Mouse (Mus musculus): ENCODE data around the gene Il10.
"Not testable (repeated sequence)": the region's sequence is repeated elsewhere in the genome, so short reads cannot be mapped to it uniquely, and the experiment has no call there.

Il10 gene

DNA sequence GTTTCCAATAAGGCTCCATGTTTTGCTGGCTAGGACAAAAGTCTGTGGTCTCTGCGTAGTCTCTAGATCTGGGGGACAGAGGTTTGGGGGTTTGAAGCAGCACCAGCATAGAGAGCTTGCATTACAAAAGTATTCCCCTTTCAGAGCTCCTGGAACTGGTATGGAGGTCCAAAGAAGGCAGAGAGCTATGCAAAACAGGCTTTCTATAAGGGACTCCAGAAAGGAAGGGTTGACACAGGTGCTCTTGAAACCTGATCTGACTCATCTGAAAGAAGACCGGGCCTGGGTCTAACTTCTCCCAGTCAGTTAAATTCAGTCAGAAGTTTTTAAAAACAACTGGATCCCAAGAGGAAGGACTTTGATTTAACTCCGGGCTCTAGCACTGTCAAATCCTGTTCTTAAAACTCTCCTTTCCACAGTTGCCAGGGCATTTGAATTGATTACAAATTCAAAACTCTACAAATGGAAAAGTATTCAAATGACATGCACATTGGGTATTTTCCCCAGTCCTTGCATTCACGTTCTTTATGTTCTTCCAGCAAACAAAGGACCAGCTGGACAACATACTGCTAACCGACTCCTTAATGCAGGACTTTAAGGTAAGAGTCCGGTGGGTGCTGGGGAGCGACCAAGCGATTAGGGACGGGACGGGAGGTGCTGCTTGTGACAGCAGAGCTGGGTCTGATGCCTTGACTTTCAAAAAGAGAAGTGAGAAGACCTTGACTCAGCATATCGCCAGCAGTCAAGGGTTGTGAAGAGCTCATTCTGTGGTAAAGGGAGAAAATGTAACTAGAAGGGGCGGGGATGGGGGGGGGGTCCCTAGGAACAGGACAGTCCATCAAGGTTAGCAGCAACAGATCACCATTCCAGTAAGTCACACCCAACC is 1.0 kb downstream of the Il10 start:
- DNase-seq (ENCODE audit: low spot score in 2 of 2), result no peak

DNA sequence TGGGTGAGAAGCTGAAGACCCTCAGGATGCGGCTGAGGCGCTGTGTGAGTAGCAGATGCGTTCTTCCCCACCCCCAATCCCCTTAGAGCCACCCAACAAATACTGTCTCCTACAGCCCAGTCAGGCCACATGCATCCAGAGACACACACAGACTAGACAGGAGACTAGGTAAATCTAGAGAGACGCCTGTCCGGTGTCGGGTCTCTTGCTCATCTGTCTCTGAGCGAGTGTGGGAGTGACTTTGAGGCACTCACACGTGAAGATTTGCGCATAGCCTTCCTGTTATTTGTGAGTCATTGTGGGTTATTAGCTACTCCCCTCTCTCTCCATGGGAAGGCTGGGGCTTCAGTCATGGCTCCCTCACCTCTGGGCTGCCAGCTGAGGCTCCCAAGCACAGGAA is 1.8 kb downstream of the Il10 start:
- DNase-seq (ENCODE audit: low spot score in 2 of 2), result no peak

DNA sequence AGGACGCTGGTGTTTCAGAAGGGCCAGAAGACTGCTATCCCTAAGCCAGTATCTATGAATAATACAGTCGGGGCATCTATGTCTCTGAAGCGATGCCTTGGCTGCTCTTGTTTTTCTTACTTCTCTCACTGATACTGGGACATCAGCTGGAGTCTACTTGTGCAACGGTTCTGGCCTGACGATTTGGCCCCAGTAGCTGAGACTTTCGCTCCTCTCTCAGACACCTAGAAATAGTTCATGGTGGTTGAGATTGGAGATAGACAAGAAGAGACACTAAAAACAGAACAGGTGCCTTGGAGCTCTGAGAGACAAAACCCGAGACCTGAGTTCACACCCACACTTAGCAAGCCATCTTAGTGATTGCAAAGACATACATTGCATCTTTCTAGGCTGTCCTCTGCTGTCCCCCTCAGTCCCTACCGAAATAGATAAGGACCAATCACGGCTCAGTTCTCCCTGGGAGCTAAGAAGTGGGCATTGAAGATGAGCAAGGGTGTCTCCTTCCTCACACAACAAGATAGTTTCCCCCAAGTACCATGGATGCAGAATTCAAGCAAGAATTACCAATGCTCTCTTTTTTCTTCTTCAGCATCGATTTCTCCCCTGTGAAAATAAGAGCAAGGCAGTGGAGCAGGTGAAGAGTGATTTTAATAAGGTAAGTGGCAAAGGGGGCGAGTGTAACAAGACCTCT is 2.4 kb downstream of the Il10 start:
- no peak for DNase-seq (ENCODE audit: low spot score in 2 of 2)

DNA sequence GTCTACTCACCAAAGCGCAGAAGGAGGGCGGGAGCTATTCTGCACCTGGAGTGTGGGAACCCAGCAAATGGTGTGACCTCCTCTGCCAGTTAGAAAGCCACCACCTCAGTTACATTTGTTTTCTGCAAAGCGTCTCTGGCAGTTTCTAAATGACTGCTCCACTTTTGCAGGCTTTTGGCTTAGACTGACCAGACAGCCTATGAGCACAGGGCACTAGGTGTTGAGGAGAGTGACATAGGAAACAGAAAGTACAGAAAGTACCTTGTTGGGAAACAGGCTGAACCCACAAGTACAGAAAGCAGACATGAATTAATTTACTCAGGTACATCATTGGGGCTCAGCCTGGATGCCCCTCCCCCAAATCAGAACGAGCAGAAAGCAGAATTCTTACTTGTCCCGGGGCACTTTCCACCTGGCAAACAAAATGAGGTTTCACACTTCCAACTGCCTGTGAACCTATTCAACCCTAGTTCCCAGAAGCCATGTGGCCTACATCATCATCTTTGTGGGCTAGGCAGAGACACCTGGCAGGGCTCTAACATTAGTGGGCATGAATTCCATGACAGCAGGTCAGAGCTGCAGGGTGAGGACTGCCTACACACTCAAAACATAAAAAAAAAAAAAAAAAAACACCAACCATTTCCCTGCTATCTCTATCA is 3.1 kb downstream of the Il10 start:
- peak; percentile 8 to 12 for DNase-seq (ENCODE audit: low spot score in 2 of 2)

DNA sequence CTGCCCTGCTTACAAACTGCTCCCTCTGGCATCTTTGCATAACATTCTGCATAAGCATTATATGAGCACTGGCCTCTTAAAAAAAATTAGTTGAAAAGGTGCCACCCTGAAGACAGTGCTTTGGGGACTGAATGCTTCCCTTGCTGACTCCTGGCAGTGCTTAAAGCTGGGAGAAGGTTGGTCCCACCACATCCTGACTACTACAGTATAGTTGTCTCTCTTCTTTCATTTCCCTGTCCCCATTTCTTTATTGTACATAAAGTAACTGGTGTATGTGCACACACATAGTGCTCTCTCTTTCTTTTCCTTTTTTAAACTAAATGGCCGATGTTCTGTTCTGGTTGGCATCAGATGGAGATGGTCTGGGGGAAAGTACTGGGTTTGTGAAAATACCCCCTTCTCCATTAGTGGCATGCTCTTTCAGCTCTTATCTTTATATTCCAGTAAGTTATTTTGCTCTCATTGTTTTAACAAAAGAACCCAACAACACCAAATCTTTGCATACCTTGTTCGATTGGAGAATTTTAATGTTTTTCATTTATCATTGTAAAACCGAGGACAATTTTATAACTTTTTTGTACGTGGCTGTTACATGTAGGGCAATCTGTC is 3.7 kb downstream of the Il10 start:
- not testable (repeated sequence) for DNase-seq (ENCODE audit: low spot score in 2 of 2)

DNA sequence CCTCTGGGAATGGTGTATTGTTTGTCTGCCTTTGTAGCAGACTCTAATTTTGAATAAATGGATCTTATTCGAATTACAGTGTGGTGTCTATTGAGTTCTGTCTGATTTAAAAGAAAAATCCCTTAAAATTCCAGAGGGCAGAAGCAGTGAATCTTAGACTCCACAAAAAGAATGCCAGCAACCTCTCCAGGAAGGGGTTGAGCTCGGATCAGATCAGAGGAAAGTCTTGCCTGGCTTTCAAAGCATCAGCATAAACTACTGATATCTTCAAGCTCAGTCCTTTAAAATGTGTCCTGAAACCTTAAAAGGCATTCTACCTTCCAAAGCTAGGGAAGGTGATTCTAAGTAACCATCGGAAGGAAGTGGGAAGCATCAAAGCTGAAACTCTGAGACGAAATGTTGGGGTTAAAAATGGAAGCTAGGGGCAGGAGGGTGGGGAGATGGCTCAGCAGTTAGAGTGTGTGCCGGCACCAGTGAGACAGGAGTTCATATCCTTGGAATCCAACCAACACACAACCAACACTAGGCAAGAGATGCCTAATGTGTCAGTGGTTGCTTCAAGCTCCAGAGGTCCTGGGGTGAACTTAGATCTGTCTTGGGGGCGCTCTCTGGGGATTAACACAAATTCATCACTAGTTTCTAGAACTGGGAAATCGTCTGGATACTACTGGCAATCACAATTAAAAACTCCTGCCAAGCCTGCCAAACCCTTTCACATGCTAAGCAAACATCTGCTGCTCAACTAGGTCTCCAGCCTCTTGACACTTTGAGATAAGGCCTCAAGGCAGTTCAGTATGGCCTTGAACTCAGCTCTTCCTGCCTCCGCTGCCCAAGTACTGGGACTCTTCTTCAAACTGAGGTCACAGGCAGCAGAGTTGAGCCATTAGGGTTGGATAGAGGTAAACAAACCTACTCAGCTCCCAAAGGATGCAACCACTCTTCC is 5.5 kb downstream of the Il10 start:
- DNase-seq (ENCODE audit: low spot score in 2 of 2), result no peak

DNA sequence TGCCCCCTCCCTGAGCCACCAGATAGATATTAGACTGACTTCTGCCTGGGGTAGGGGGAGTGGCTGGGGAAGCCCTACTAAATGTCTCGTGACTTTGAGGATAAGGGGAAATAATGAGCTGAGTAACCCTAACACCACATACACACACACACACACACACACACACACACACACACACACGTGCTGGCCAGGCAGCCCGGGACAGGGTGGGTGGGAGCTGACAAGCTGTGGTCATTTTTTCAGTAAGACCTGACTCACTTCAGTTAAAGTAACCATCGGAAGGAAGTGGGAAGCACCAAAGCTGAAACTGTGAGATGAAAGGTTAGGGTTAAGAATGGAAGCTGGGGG is 6.2 kb downstream of the Il10 start:
- no peak for DNase-seq (ENCODE audit: low spot score in 2 of 2)

DNA sequence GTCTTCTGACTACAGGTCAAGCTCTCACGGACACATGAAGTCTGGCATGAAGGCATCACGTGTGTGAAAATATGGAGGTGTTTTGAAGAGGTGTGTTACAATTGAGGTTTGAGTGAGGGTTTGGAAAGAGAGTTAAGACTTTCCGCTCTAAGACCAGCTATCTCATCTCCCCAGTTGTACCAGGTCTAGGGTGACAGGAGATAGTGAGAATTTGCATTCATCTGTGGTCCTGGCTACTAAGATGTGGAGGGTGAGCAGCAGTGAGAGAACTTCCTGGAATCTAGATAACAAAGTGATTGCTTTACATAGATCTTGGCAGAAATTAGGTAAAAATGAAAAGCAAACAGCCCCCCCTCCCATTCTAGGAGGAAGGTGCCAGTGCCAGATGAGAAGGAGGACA is 9.6 kb downstream of the Il10 start:
- DNase-seq (ENCODE audit: low spot score in 2 of 2), result no peak

DNA sequence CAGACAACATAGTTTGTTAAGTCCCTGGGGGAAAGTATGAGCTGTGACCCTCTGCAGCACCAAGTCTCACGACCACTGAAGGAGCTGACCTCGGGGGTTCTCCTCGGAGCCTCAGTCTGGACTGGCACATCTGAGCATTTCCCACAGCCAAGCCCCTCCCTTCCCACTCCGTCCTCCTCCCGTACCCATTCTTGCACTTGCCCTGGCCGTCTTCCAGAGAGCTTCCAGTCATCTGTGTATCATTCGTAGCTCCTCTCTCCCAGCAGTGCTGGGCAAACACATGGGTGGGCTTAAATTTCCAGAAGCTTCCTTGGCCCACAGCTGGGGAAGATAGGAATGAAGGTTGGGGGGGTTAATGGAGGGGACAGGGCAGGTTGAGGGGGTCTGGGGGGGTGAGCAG is 10.6 kb downstream of the Il10 start:
- no peak for DNase-seq (ENCODE audit: low spot score in 2 of 2)

DNA sequence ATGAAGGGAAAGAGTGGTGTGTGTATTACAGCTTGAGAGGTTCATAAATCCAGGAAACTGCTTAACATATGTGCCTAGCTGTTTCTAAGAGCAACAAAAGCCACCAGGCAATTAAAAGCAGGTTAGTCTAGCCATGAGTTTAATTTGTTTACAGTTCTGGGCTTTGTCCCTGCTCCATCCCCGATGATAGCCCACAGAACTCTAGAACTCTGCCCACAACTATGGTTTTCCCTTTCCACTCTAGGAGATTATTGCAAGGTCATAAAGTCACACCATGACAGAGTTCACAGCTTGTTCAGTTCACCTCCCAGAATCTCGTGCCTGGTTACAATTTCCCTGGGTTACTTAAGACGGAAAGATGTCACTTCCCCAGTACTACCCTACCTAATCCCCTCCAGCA is 11.6 kb downstream of the Il10 start:
- DNase-seq (ENCODE audit: low spot score in 2 of 2), result no peak

DNA sequence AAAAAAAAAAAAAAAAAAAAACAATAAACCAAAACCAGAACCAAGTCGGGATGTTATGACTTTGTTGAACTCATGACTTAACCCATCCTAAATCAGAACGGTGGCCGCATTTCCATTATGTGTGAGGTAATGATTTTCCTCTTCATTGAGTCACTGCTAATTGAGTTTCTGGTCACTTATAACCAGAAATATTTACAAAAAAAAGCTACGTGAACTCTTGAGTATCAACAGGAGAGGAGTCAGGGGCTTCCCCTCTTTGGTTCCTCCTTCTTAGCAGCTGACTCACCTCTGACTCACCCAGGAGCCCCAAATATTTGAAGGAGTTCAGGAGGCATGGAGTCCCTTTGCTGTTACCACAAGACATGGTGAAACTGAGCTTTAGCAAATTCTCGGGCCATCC is 18.4 kb downstream of the Il10 start:
- no peak for DNase-seq (ENCODE audit: low spot score in 2 of 2)

DNA sequence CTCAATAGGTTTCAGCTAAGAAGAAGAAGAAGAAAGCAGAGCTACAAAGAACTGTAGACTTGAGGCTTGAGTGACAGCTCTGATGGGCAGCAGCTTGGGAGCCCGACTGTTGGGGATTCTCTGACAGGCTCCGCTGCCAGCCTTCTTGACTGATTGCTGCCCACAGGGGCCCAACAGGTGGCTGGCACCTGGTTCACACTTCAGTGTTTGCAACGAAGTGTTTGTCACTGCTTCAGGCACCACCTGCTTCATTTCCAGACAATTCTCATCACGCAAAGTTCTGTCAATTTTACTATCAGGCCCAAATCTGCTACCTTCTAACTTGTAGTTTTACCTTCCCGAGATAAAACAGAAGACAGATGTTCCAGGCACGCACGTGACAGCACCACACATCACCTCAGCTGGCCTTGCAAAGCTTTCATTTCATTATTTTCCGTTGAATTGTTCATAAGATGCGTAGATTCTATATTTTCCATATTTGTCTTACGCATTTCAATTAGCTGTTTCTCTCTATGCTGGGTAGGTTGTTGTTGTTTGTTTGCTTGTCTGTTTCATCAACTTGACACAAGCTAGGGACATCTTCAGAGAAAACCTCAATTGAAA is 18.9 kb downstream of the Il10 start:
- no peak for DNase-seq (ENCODE audit: low spot score in 2 of 2)

DNA sequence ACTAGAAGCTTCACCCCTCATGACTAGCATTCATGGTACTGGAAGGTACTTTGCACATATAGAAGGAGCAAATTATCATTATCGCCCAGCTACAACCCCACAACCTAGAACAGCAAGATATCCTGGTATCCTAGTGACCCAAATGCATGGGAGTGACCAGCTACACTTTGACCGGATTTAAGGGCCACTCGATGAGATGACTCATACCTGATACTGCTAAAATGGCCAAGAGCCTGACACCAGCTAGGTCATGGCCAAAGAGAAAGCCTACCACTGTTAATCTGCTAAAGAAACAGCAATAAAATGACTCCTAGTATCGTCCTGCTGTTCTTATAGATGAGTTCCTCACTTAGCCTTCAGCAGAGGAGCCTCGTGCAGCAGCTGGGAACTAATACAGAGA is 19.8 kb downstream of the Il10 start:
- DNase-seq (ENCODE audit: low spot score in 2 of 2), result no peak

DNA sequence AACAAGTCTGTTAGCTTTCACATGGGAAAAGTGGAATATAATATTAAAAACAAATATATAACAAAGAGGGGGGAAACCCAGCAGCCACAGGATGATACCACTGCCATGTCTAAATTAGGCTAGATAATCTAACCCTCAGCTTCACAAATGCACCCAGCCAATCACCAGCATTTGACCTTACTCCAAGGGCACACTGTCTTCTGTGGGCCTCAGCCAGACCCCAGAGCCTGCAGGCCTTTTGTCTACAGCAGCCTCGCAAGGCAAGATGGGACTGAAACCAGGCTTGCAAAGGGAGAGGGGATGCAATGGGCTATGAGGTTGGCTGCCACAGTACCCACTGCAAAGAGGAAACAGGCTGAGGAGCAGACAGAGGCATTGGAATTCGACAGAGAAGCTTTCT is 22.6 kb downstream of the Il10 start:
- DNase-seq (ENCODE audit: low spot score in 2 of 2), result no peak

DNA sequence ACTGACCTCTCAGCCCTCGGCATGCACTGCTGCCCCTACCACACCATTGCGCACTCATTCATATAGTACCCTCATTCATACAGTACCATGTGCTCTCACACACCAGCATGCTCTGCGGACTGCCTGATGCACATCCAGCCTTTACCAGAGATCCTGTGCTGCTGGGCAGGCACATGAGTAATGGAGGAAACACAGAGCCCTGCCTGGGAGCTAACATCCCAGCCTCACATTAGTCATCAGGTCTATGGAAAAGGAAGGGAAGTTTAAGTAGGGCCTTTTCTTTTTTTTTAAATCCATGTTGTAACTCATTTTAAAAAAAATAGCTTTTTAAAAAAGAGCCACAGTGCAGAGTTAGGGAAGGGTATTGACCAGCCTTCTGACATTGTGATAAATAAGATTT is 23.1 kb downstream of the Il10 start:
- DNase-seq (ENCODE audit: low spot score in 2 of 2), result no peak

DNA sequence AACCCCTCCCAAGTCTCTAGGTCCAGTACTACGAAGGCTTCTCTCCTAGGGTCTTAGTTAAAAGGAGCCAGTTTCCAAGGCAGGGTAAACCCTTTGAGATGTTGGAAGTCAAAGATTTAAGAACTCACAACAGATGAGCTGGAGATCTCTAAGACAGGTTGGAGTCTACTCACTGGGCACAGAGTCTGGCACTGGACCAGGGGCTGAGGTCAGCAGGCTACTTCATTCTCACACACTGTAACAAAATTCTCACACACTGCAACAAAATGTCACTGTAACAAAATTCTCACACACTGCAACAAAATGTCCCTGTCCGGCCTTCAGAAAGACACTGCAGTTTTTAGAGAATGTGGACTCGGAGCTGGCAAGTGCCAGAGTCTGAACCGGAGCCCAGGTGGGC is 24.0 kb downstream of the Il10 start:
- no peak for DNase-seq (ENCODE audit: low spot score in 2 of 2)

DNA sequence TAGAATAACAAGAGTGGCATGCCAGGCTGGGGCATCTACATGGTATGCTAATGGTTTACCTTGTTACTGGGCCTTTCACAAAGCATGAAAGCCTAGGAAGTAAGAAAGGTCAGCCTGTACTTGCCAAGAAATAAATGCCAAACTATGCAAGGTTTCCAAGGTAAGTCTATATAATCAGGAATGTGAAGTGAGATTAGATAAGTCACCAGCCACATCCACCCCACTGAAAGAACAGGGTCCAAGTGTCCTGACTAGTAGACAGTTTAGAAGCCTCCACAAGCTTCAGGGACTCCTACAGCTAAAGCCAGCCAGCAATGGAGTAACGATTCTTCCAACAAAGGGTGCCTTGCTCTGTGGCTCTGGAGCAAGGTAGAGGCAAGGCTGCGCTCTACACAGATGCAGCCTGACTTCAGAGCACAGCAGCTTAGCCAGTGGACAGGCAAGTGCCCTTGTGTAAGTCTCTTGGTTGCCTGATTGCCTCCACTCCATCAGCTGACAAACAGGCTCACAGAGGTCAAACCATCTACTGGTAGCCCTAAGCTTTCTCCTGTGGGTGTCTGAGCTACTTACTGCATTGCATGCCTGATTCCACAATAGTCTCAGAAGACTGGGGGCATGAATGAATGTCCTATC is 26.2 kb downstream of the Il10 start:
- DNase-seq (ENCODE audit: low spot score in 2 of 2), result no peak

DNA sequence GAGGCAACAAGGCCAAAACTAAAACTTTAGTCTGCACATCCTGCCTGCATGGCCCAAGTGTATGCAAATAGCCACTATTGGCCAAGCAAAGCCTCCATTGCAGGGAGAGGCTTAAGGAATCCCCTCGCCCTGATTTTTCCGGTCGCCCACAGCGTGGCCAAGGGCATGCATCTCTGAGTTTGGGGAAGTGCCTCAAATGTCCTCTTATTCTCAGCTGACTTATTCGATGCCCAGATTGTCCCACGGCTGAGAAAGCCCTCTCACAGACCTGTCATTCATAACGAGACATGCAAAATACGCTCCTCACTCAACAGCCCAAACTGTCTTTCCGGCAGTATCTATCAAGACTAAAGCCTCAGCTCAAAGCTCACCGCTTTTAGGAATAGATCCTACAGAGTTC is 27.0 kb downstream of the Il10 start:
- DNase-seq (ENCODE audit: low spot score in 2 of 2), result no peak

DNA sequence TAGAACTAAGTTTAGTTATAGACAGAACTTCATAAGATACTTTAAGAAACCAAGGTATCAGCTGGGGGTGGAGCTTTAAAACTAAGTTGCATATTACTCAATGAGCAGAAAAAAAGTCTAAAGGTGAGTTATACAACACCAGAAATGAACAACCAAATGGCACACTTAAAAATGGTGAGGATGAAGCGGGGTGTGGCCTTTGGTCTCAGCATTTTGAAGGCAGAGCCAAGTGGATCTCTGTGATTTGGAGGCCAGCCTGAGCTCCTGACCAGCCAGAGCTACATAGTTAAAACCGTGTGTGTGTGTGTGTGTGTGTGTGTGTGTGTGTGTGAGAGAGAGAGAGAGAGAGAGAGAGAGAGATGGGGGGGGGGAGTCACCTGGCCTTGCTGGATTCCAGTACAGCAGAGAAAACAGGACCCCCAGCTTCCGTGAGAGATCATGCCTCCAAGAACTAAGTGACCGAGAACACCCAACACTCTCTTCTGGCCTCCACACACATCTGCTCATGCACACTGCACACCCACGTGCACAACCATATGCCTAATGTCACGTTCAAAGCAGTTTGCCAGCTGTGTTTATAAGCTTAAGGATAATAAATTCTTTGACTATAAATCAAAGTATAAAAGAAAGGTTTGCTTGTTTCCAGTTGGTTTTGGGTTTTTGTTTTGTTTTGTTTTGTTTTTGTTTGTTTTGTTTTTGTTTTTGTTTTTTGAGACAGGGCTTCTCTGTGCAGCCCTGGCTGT is 28.6 kb downstream of the Il10 start:
- no peak for DNase-seq (ENCODE audit: low spot score in 2 of 2)

DNA sequence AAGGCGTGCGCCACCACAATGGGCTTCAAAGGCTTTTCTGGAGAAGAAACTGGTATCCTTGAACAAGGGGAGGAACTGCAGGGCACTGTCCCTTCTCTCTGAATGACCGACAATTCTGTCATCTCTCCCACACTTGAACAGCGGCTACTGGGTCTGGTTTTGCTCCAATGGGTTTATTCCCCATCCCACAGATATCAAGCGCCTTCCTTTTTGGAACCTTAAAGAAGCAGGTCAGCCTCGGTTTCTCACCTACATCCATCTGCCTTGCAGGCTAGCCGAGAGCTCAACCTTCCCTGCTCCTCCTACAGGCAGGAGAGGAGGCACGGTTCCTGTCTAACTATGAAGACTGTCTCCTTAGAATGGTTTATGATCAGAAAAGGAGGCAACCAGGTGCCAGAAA is 29.3 kb downstream of the Il10 start:
- DNase-seq (ENCODE audit: low spot score in 2 of 2), result no peak
